Mouse (Mus musculus) effector memory CD4-positive, alpha-beta T cell, adult 5 months (primary cell): ENCODE results near the gene Inip. TPM values are rescaled to one million over a fixed set of nuclear protein-coding genes. Genes with fewer than 3 reads are reported as not detected.

Experiments
- polyA plus RNA-seq: library from polyadenylated mRNA; unstranded; fragments of 100-300 nt; shearing (Covaris generic); gene quantifications from one replicate; pipeline ENCODE4 v1.2.1, GENCODE M21; 2017

Inip gene
- polyA plus RNA-seq: 33.9 TPM

DNA sequence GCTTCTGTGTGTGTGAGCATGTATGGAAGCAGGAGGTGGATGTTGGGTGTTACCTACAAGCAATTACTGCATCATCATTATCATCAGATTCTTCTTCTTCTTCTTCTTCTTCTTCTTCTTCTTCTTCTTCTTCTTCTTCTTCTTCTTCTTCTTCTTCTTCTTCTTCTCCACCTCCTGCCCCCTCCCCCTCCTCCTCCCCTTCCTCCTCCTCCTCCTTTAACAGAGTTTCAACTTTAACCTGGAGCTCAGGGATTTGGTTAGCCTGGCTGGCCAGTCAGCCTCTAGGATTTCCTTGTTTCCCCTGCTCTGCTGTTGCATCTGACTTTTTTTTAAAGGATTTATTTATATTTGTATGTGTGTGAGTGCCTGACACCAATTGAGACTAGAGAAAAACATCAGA lies at the start of gene Inip:
Inip (minus strand) TSS at position 101 of the 400 bp plus-strand sequence.

GRCm38 (mm10) chr4:59805181-59805967 lies 4.0 kb upstream of the Inip start, which contains the start of gene Snx30:
Gene Snx30, plus strand, starts transcription at chr4:59805840.

Other genes with a start within 250 kb of the Inip start
- 28.5 TPM for gene Hsdl2, start 220.0 kb downstream of the Inip start, polyA plus RNA-seq
- 13.0 TPM for gene E130308A19Rik, start 175.4 kb downstream of the Inip start, polyA plus RNA-seq
- 13.5 TPM for gene Snx30, start 4.3 kb upstream of the Inip start, polyA plus RNA-seq
- gene Slc46a2, start 113.5 kb upstream of the Inip start, polyA plus RNA-seq: not detected
- gene Mup4, start 159.1 kb upstream of the Inip start, polyA plus RNA-seq: not detected
- not detected for gene Mup6, start 162.7 kb upstream of the Inip start, polyA plus RNA-seq